Mouse (Mus musculus): ENCODE data around the gene Ets1. TPM values are rescaled to one million over a fixed set of nuclear protein-coding genes. Genes with fewer than 3 reads are reported as not detected.

Ets1 gene
- polyA plus RNA-seq, 1 experiment from 2014 or later, result 39.4 TPM

DNA sequence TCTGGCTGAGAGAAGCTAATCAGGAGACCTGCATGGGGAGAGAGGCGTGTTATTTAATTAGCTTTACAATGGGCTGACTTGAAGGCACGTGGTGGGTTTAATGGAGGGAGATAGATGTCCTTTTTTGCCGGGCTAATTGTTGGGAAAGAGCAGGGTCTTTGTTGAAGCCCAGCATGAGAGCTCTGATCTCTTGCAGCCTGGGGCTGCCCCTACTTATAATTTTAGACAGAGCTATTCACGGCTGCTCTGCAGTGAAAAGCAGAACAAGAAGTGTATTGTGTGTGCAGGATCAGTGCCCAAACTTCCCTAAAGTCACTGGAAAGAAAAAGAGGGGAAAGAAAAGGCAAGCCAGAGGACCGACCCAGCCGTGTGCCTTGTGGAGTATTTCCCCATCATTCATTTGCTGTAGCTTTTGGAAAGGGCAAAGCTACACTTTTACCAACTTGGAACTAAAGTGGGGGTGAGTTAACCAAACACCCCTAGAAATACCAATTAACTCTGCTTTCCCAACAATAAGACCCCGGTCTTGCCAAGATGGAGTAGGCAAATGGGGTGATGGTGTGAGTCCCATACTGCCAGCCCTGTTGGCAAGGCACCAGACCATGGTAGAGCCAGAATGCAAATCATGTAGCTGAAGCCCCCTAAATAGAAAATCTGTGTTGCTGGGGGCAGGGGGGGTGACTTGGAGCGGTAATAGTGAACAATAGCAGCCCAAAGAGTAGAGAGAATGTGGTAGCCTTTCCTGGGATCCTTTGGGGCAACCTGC lies 50.0 kb downstream of the Ets1 start:
- ATAC-seq (ENCODE audit: insufficient number of reproducible peaks, low FRiP score, low TSS enrichment, low read depth), result no peak
- 28% methylated on average over 8 of the region's 8 CpGs for whole genome bisulfite sequencing
- H3K27ac ChIP-seq (replicated peaks), result no peak overlapping the region

DNA sequence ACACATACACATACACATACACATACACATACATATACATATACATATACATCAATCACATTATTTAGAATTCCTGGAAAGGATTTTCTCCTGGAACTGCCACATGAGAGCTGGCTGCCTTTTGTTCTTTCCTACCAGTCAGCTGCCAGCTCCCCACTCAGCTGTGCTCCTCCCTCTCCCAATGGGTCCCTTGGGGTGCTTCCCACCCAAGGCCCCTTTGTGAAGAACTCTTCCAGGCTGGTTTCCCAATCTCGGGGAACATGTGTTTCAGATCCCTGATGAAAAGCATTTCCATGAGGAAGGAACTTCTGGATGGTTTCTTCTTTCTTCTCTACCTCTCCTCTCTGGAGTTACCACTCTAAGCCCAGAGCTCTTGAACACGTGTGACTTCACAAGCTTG lies 52.3 kb downstream of the Ets1 start:
- H3K4me3 ChIP-seq (replicated peaks), result no peak overlapping the region
- 0 out of 2 replicates have a peak, but pooled peaks cover 4% of the 10 kb centered on the region for H3K4me1 ChIP-seq
- H3K9me3 ChIP-seq (replicated peaks), result no peaks in the 10 kb centered on the region
- no peak overlapping the region for H3K4me2 ChIP-seq (replicated peaks)
- WGBS, result 37% methylated on average over 2 of the region's 2 CpGs
- no peak overlapping the region for H3K9ac ChIP-seq
- H3K27ac ChIP-seq (replicated peaks), result no peak overlapping the region
- no peaks in the 10 kb centered on the region for H3K36me3 ChIP-seq
- no peak for ATAC-seq (ENCODE audit: insufficient number of reproducible peaks, low FRiP score, low TSS enrichment, low read depth)
- H3K27me3 ChIP-seq, result no peaks in the 10 kb centered on the region; the same call in 1 of the 2 replicates

More for the DNA sequence above, 50.0 kb downstream of the Ets1 start:
- Histone ChIP-seq H3K4me1 (0 out of 2 replicates have a peak, but pooled peaks cover 4% of the 10 kb centered on the region), H3K36me3 (no peaks in the 10 kb centered on the region), H3K27me3 (no peaks in the 10 kb centered on the region; the same call in 1 of the 2 replicates), H3K4me3 (replicated peaks) (no peak overlapping the region), H3K4me2 (replicated peaks) (no peak overlapping the region), H3K9ac (no peak overlapping the region), H3K9me3 (replicated peaks) (no peaks in the 10 kb centered on the region)

DNA sequence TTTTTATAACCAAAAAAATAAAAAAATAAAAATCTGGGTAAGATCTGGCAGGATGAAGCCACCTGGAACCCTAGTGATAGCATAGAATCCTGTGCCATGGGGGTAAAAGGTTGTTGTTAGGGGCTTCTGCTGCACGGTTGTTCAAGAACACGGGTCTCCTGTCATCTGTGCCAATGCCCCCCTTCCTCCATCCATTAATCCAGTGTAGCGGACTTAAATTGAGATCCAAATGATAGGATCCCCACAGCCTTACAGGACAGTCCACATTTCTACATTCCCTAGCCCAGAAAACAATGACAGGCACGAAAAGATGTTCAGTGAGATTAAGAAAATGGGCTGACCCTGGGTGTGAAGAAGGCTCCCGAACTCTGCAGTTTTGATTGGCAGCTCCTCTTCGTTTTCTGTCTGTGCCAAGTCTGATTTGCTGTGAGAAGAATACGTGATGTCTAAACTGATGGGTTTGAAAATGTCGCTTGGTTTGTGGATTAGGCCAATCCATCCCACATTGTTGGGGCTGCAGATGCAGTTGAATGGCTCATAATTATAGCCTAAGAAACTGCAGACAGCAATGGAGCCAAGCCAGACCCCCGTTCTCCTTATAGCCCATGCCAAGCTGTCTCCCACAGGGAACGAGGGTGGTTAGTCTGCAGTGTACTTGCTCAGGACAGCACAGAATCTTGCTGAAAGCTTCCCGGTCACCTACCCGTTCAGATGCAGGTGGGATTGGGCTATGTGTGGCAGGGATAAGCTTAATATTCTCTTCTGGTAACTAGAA lies 55.3 kb downstream of the Ets1 start:
- no peak overlapping the region for H3K4me2 ChIP-seq (replicated peaks)
- H3K36me3 ChIP-seq, result no peaks in the 10 kb centered on the region
- ATAC-seq (ENCODE audit: insufficient number of reproducible peaks, low FRiP score, low TSS enrichment, low read depth), result no peak
- H3K9ac ChIP-seq, result no peak overlapping the region
- H3K27ac ChIP-seq (replicated peaks), result no peak overlapping the region
- no peaks in the 10 kb centered on the region; the same call in 1 of the 2 replicates for H3K27me3 ChIP-seq
- H3K9me3 ChIP-seq (replicated peaks), result no peaks in the 10 kb centered on the region
- H3K4me1 ChIP-seq, result peaks cover 4% of the 10 kb centered on the region
- whole genome bisulfite sequencing, result 55% methylated on average over 12 of the region's 12 CpGs
- H3K4me3 ChIP-seq (replicated peaks), result no peak overlapping the region

DNA sequence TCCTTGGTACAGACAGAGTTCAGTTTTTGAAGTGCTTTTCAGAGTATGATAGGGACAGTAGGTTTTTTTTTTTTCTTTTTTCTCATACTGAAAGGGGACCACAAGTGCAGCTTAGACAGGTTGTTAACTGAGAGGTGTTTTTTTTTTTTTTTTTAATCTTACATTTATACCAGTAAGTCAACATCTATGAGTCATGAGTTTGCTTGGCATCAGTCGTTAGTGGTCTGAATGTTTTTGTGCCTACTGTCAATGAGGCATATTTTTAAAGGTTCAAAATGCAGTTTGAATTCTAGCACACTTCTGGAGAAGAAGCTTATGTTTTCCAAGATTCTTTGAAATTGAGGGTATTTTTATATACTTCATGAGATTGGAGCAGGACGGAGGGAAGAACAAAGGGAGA lies 56.9 kb downstream of the Ets1 start:
- Histone ChIP-seq H3K9ac (no peak overlapping the region), H3K9me3 (replicated peaks) (no peaks in the 10 kb centered on the region), H3K27me3 (no peaks in the 10 kb centered on the region; the same call in 1 of the 2 replicates), H3K4me2 (replicated peaks) (no peak overlapping the region), H3K36me3 (no peaks in the 10 kb centered on the region), H3K4me1 (peaks cover 4% of the 10 kb centered on the region), H3K27ac (replicated peaks) (no peak overlapping the region), H3K4me3 (replicated peaks) (no peak overlapping the region)
- WGBS, result 64% methylated on average over 2 of the region's 2 CpGs
- no peak for ATAC-seq (ENCODE audit: insufficient number of reproducible peaks, low FRiP score, low TSS enrichment, low read depth)

DNA sequence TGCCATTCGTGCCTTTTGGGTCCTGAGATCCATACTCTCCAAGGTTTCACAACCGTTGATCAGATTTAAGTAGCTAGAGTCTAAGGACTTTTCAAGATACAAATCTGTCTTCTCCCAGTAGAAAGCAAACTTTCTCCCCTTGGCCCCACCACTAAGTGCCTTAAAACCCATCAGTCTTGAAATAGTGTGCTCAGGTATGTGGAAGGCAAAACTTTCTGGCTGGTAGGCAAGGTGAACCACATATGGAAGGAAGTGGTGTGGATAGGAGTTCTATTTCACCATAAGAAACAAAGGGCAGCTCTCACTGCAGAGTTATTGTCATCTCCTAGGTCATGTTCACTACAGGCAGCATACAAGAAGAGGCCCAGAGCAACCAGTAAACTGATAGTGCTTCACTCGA lies 57.4 kb downstream of the Ets1 start:
- H3K36me3 ChIP-seq, result no peaks in the 10 kb centered on the region
- no peaks in the 10 kb centered on the region for H3K9me3 ChIP-seq (replicated peaks)
- 69% methylated on average over 3 of the region's 3 CpGs for WGBS
- peaks cover 4% of the 10 kb centered on the region for H3K4me1 ChIP-seq
- H3K4me2 ChIP-seq (replicated peaks), result no peak overlapping the region
- H3K27me3 ChIP-seq, result no peaks in the 10 kb centered on the region; the same call in 1 of the 2 replicates
- H3K27ac ChIP-seq (replicated peaks), result no peak overlapping the region
- H3K4me3 ChIP-seq (replicated peaks), result no peak overlapping the region
- no peak overlapping the region for H3K9ac ChIP-seq
- no peak for ATAC-seq (ENCODE audit: insufficient number of reproducible peaks, low FRiP score, low TSS enrichment, low read depth)

DNA sequence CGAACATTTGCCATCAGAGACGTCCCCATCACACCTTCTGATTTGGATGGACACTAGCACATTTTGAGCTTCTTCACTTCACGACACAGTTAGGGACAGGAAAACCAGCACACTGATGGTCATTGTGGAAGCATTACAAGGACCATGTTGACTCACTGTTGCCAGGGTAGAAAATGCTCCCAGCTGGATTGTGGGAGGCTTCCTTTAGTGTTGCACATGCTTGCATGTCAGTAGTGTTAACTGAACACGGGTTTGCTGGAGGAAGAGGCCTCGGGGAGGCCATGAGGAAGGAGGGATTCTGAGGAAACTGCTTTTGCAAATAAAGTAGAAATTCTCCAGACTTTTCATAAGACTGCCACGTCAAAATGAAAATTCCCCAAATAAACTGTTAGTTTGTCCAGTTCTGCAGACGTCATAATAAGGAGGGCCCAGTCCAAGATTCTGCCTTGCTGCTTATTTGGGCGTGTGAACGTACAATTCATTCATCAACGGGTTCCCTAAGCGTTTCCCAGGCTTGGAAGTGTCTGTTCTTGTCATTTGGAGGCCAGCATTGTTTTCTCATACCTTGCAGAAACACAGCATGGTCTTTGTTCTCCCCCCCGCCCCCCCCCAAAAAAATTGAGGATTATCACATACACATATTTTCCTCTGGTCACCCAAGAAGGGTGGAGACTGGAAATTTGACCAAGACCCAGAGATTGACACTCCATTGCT lies 58.2 kb downstream of the Ets1 start:
- no peaks in the 10 kb centered on the region; the same call in 1 of the 2 replicates for H3K27me3 ChIP-seq
- H3K36me3 ChIP-seq, result no peaks in the 10 kb centered on the region
- no peak overlapping the region for H3K9ac ChIP-seq
- H3K9me3 ChIP-seq (replicated peaks), result no peaks in the 10 kb centered on the region
- ATAC-seq (ENCODE audit: insufficient number of reproducible peaks, low FRiP score, low TSS enrichment, low read depth), result no peak
- H3K27ac ChIP-seq (replicated peaks), result no peak overlapping the region
- H3K4me3 ChIP-seq (replicated peaks), result no peak overlapping the region
- H3K4me2 ChIP-seq (replicated peaks), result no peak overlapping the region
- 67% methylated on average over 12 of the region's 12 CpGs for WGBS
- peaks cover 9% of the 10 kb centered on the region for H3K4me1 ChIP-seq

DNA sequence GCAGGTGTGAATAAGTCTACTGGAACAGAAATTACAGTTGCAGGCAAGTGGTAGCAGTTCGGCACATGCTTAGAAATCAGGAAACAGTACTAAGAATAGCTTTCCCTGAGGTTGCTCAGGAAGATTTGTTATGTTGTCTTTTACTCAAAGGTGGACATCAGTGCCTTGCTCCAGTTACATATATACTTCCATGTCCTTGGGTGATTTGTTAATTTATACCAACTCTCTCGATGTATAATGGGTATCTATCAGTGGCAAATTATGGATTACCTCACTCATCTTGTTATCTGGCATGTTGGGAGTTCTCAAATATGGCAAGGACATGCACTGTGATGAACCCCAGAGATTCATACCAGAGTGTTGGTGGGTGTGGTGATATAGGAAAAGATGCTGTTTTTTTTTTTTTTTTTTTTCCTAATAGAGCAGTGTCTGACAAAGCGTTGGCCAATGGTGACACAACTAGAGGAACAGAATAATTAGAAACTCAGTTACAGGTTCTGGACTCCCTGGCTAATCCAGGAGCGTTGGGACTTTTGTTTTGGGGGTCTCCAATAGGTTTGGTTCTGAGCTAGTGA lies 59.0 kb downstream of the Ets1 start:
- no peak for ATAC-seq (ENCODE audit: insufficient number of reproducible peaks, low FRiP score, low TSS enrichment, low read depth)
- Histone ChIP-seq H3K9me3 (replicated peaks) (no peaks in the 10 kb centered on the region), H3K27ac (replicated peaks) (no peak overlapping the region), H3K4me3 (replicated peaks) (peak overlapping the region; percentile 71), H3K36me3 (no peaks in the 10 kb centered on the region), H3K4me2 (replicated peaks) (peak overlapping the region; percentile 84), H3K4me1 (peaks cover 11% of the 10 kb centered on the region), H3K27me3 (no peaks in the 10 kb centered on the region; the same call in 1 of the 2 replicates), H3K9ac (peak overlapping the region; percentile 67; the same call in 1 of the 2 replicates)
- WGBS, result 46% methylated on average over 4 of the region's 4 CpGs

DNA sequence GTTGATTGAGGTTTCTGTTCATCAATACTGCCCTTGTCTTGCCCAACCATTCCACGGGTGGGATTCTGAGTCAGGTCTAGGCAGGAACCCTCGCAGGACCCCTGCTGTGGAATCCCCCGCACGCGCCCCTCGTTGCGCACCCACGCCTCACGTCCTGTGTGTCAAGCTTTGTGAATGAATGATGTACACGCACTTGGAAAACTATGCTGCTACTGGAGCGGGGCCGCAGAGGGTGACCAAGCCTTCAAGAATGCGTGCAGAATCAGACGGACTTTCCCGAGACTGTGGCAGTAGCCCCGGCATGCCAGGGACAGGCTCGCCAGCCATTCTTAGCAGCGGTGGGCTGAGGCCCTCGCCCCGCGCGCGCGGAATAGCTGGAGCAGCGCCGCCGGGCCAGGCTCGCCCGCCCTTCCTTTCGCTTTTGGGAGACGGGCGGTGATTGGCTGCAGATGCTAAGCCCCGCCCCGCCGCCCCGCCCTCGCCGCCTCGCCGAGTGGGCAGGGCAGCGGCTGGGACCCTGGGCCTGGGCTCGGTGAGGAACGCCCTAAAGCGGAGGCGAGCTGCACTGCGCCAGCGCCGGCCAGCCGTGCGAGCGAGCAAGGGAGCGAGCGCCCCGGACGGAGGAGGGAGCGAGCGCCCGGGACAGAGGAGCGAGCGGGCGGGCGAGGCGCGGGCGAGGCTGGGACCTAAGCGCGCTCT lies 59.6 kb downstream of the Ets1 start:
- Histone ChIP-seq H3K4me1 (peaks cover 11% of the 10 kb centered on the region), H3K27ac (replicated peaks) (peak overlapping the region; percentile 92), H3K9me3 (replicated peaks) (no peaks in the 10 kb centered on the region), H3K4me2 (replicated peaks) (peak overlapping the region; percentile 84), H3K27me3 (no peaks in the 10 kb centered on the region), H3K9ac (peak overlapping the region; percentile 67), H3K4me3 (replicated peaks) (peak overlapping the region; percentile 71), H3K36me3 (no peaks in the 10 kb centered on the region)
- WGBS, result under 1% methylated on average over 67 of the region's 67 CpGs
- peak; percentile 98 for ATAC-seq (ENCODE audit: insufficient number of reproducible peaks, low FRiP score, low TSS enrichment, low read depth)

DNA sequence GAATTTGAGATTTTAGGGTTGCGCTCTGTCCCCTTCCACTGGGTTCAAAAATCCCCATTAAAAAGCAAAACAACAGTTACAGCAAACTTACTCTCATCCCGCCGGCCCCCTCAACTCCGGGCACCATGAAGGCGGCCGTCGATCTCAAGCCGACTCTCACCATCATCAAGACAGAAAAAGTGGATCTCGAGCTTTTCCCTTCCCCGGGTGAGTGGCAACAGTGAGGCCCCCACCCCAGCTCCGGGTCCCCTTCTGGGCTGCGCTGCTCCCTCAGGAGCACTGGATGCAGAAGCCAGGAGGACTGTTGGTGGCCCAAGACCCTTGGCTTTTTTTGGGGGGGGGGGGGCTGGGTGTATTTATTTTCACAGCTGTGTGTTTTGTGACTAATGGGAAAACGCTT lies 60.2 kb downstream of the Ets1 start:
- ATAC-seq (ENCODE audit: insufficient number of reproducible peaks, low FRiP score, low TSS enrichment, low read depth), result no peak; the same call in 1 of the 2 replicates
- WGBS, result under 1% methylated on average over 13 of the region's 13 CpGs
- Histone ChIP-seq H3K4me3 (replicated peaks) (peak overlapping the region; percentile 71), H3K9ac (peak overlapping the region; percentile 67), H3K4me1 (peaks cover 15% of the 10 kb centered on the region), H3K9me3 (replicated peaks) (no peaks in the 10 kb centered on the region), H3K4me2 (replicated peaks) (peak overlapping the region; percentile 84), H3K27ac (replicated peaks) (peak overlapping the region; percentile 92), H3K36me3 (no peaks in the 10 kb centered on the region), H3K27me3 (no peaks in the 10 kb centered on the region)

DNA sequence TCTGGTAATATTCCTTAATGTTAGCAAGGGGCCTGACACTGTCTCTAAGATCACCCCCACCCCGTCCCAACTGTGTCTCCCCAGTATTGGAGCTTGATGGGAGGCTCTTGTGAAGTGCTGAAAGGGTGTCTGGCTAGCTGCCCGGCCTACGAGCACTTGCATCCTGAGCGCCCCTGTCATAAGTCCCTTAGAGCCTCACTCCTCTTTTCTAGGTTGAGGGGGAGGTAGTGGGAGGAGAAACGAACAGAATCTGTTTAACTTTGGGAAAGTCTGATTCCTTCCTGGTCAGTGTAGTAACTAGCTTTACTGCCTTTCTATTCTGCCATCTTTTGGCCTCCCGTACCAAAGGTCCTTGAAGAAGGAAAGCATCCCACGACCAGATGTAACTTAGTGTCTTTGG lies 60.7 kb downstream of the Ets1 start:
- Histone ChIP-seq H3K4me2 (replicated peaks) (peak overlapping the region; percentile 84), H3K27me3 (no peaks in the 10 kb centered on the region), H3K9me3 (replicated peaks) (no peaks in the 10 kb centered on the region), H3K9ac (peak overlapping the region; percentile 67), H3K36me3 (no peaks in the 10 kb centered on the region), H3K27ac (replicated peaks) (peak overlapping the region; percentile 92), H3K4me3 (replicated peaks) (peak overlapping the region; percentile 71), H3K4me1 (peaks cover 16% of the 10 kb centered on the region)
- no peak for ATAC-seq (ENCODE audit: insufficient number of reproducible peaks, low FRiP score, low TSS enrichment, low read depth)
- WGBS, result 3% methylated on average over 7 of the region's 7 CpGs
